Mouse (Mus musculus): Measurements from ENCODE around the gene Tank. TPM values are rescaled to one million over a fixed set of nuclear protein-coding genes. Genes with fewer than 3 reads are reported as not detected.

Tank gene
- polyA plus RNA-seq, 1 experiment from 2014 or later = 34.0 TPM

DNA sequence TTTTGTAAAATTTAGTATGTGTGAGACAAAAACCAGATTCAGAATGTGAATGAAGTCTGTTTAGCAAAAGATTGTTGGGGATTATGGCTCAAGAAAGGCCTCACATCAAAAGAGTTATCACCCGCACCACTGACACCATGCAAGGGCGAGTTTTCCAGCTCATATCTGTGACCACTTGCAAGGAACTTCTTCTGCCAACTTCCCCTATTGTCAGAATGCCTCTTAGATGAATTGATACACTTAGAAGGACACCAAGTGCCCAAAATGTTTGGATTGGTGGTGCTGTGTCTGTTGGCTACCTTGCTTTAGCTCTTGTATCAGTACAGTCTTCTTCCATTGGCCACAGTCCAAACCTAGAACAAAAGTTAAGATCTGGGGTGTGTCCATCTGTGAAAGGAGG, 80.9 kb downstream of the Tank start:
- Histone ChIP-seq H3K27me3 (ENCODE audit: control insufficient read depth, insufficient read depth, low read depth, low read length) (no peaks in the 10 kb centered on the region; the same call in 1 of the 2 replicates), H3K9ac (ENCODE audit: low read length) (no peak overlapping the region), H3K9me3 (ENCODE audit: control insufficient read depth, low read length) (no peaks in the 10 kb centered on the region), H3K4me1 (replicated peaks; ENCODE audit: control insufficient read depth, insufficient read depth, low read length) (peaks cover 9% of the 10 kb centered on the region), H3K4me3 (ENCODE audit: low read length) (no peak overlapping the region), H3K4me2 (ENCODE audit: low read depth, low read length) (no peak overlapping the region), H3K27ac (ENCODE audit: low read length) (no peak overlapping the region), H3K36me3 (ENCODE audit: control insufficient read depth, insufficient read depth, low read length) (no peaks in the 10 kb centered on the region)
- ATAC-seq (ENCODE audit: low read depth) = no peak
- WGBS = 81% methylated on average over 2 of the region's 2 CpGs

DNA sequence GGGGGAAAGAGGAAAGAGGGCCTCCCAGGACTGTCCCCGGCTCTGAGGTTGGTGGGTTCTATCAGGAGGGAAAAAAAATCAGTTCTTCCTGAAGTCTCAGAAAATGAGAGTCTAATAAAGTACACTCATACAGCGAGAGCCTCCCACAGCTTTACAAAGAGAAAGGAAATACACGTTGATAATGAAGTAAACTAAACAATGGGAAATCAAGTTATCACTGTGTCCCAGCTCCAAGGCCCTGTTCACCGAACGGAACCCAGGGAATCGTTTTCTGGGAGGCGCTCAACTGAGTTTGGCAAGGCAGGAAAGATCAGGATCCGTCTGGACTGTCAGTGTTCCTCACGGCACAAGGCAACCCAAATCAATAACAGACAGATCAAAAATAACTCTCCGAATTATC, 84.4 kb downstream of the Tank start:
- H3K9ac ChIP-seq (ENCODE audit: low read length) = no peak overlapping the region
- no peaks in the 10 kb centered on the region for H3K27me3 ChIP-seq (ENCODE audit: control insufficient read depth, insufficient read depth, low read depth, low read length)
- H3K36me3 ChIP-seq (ENCODE audit: control insufficient read depth, insufficient read depth, low read length) = no peaks in the 10 kb centered on the region
- WGBS = 59% methylated on average over 10 of the region's 10 CpGs
- no peak overlapping the region for H3K4me3 ChIP-seq (ENCODE audit: low read length)
- no peaks in the 10 kb centered on the region for H3K4me1 ChIP-seq (replicated peaks; ENCODE audit: control insufficient read depth, insufficient read depth, low read length)
- H3K9me3 ChIP-seq (ENCODE audit: control insufficient read depth, low read length) = no peaks in the 10 kb centered on the region
- H3K27ac ChIP-seq (ENCODE audit: low read length) = no peak overlapping the region
- H3K4me2 ChIP-seq (ENCODE audit: low read depth, low read length) = no peak overlapping the region
- ATAC-seq (ENCODE audit: low read depth) = no peak; the same call in 1 of the 2 replicates

DNA sequence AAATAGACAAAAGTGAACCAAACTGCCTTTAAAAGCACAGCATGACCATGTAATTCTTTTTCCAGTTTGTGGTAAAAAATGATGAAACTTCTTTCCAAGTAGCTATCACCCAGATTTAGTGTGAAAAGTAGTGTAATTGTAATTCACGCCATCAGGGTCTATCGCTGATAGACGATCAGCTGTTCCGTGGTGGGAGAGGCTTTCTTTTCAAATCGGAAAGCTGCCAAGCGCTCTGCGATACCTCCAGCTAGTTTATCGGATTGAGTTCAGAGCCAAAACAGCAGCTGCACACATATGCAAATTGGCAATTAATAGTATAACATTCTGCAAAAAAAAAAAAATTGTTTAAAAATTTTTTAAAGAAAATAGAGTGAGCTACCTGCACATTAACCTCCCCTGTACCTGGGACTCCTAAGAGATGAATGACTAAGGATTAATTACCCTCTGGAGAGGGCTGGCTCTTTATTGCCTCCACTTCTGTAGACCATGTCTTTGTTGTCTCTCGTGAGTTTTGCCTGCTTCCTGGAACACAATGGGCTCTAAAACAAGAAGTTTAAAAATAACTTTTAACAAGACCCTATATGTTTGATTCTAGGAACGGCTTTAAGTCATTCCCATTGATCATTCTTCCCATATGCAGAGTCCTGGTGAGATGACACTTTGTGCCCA, 85.3 kb downstream of the Tank start:
- Histone ChIP-seq H3K9me3 (ENCODE audit: control insufficient read depth, low read length) (no peaks in the 10 kb centered on the region), H3K27me3 (ENCODE audit: control insufficient read depth, insufficient read depth, low read depth, low read length) (no peaks in the 10 kb centered on the region), H3K4me1 (replicated peaks; ENCODE audit: control insufficient read depth, insufficient read depth, low read length) (no peaks in the 10 kb centered on the region), H3K9ac (ENCODE audit: low read length) (no peak overlapping the region), H3K27ac (ENCODE audit: low read length) (no peak overlapping the region), H3K36me3 (ENCODE audit: control insufficient read depth, insufficient read depth, low read length) (no peaks in the 10 kb centered on the region), H3K4me2 (ENCODE audit: low read depth, low read length) (no peak overlapping the region), H3K4me3 (ENCODE audit: low read length) (no peak overlapping the region)
- 64% methylated on average over 10 of the region's 10 CpGs for WGBS
- ATAC-seq (ENCODE audit: low read depth) = no peak

DNA sequence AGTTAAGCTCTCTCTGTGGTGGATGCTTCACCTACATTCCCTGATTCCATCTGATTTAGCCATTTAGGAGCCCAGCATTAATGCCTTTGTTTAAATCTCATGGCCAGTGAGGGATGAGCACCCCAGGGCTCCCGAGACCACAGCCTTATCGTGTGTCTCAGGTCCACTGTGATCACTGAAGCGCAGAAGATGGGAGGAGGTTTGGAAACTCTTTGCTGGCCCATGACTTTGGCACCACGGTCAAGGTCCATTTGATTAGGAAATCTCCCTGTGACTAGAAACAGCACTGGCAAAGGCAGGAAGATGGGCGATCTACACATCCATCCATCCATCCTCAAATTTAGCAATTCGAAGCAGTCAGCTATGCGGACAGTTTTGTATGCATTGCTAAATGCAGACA, 89.0 kb downstream of the Tank start:
- Histone ChIP-seq H3K9ac (ENCODE audit: low read length) (no peak overlapping the region), H3K9me3 (ENCODE audit: control insufficient read depth, low read length) (no peaks in the 10 kb centered on the region), H3K4me3 (ENCODE audit: low read length) (no peak overlapping the region), H3K36me3 (ENCODE audit: control insufficient read depth, insufficient read depth, low read length) (no peaks in the 10 kb centered on the region), H3K4me2 (ENCODE audit: low read depth, low read length) (no peak overlapping the region), H3K27me3 (ENCODE audit: control insufficient read depth, insufficient read depth, low read depth, low read length) (no peaks in the 10 kb centered on the region), H3K4me1 (replicated peaks; ENCODE audit: control insufficient read depth, insufficient read depth, low read length) (no peaks in the 10 kb centered on the region), H3K27ac (ENCODE audit: low read length) (no peak overlapping the region)
- no peak for ATAC-seq (ENCODE audit: low read depth)
- WGBS = 83% methylated on average over 7 of the region's 7 CpGs

DNA sequence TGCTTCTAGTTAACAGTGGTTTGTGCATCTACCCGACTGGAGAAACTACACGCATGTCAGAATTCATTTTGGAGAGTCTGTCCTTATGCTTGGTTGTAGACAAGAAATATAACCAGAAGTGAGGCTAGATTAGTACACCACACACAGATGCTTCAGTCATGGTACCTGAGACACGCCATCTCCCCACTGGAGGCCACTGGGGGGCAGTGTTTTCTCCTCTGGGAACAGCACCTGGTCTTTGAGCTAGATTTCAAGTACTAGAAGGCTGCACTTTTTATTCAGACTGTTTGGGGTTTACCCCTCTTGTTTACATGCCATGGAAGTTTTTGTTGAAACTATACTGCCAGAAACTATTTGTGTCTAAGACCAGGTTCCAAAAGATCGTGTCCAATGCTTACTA, 89.9 kb downstream of the Tank start:
- Histone ChIP-seq H3K9me3 (ENCODE audit: control insufficient read depth, low read length) (no peaks in the 10 kb centered on the region), H3K27ac (ENCODE audit: low read length) (no peak overlapping the region), H3K36me3 (ENCODE audit: control insufficient read depth, insufficient read depth, low read length) (no peaks in the 10 kb centered on the region), H3K4me2 (ENCODE audit: low read depth, low read length) (no peak overlapping the region), H3K4me1 (replicated peaks; ENCODE audit: control insufficient read depth, insufficient read depth, low read length) (no peaks in the 10 kb centered on the region), H3K9ac (ENCODE audit: low read length) (no peak overlapping the region), H3K27me3 (ENCODE audit: control insufficient read depth, insufficient read depth, low read depth, low read length) (no peaks in the 10 kb centered on the region), H3K4me3 (ENCODE audit: low read length) (no peak overlapping the region)
- ATAC-seq (ENCODE audit: low read depth) = no peak
- WGBS = 34% methylated on average over 4 of the region's 4 CpGs

DNA sequence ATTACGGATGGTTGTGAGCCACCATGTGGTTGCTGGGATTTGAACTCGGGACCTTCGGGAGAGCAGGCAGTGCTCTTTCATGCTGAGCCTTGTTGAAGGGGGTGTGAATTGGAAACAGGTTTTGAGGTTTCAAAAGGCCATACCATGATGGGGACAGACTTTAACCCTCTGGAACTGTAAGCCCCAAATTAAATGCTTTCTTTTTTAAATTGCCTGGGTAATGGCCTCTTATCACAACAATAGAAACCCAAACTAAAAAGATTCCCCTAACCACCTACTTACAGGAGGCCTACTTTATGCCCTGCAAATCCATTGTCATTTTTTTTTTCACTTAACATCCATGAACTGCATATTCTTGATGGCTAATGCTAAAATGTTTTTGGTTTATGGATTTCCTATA, 96.2 kb downstream of the Tank start:
- Histone ChIP-seq H3K4me3 (ENCODE audit: low read length) (no peak overlapping the region), H3K27me3 (ENCODE audit: control insufficient read depth, insufficient read depth, low read depth, low read length) (no peaks in the 10 kb centered on the region), H3K9me3 (ENCODE audit: control insufficient read depth, low read length) (no peaks in the 10 kb centered on the region), H3K36me3 (ENCODE audit: control insufficient read depth, insufficient read depth, low read length) (no peaks in the 10 kb centered on the region), H3K4me2 (ENCODE audit: low read depth, low read length) (no peak overlapping the region), H3K9ac (ENCODE audit: low read length) (no peak overlapping the region), H3K27ac (ENCODE audit: low read length) (no peak overlapping the region), H3K4me1 (replicated peaks; ENCODE audit: control insufficient read depth, insufficient read depth, low read length) (no peaks in the 10 kb centered on the region)
- ATAC-seq (ENCODE audit: low read depth) = no peak
- 84% methylated on average over 3 of the region's 3 CpGs for WGBS

DNA sequence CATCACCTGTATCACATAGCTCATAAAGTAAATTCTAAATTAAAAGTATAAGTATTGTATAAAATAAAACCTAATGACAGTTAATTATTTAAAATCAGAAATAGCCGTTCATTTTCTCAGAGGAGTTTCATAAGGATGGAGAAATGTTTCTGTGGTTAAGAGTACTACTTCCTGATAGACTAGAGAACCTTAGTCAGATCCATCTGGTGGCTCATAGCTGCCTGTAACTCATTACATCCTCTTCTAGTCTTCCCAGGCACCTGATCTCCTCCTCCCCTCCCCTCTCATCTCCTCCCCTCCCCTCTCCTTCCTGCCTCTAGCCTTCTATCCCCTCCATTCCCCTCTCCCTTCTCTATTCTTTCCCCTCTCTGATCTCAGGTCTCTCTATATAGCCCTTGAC, 103.2 kb downstream of the Tank start:
- Histone ChIP-seq H3K4me3 (ENCODE audit: low read length) (no peak overlapping the region), H3K27me3 (ENCODE audit: control insufficient read depth, insufficient read depth, low read depth, low read length) (no peaks in the 10 kb centered on the region), H3K4me1 (replicated peaks; ENCODE audit: control insufficient read depth, insufficient read depth, low read length) (no peaks in the 10 kb centered on the region), H3K9ac (ENCODE audit: low read length) (no peak overlapping the region), H3K36me3 (ENCODE audit: control insufficient read depth, insufficient read depth, low read length) (no peaks in the 10 kb centered on the region), H3K9me3 (ENCODE audit: control insufficient read depth, low read length) (no peaks in the 10 kb centered on the region), H3K27ac (ENCODE audit: low read length) (no peak overlapping the region), H3K4me2 (ENCODE audit: low read depth, low read length) (no peak overlapping the region)
- no peak for ATAC-seq (ENCODE audit: low read depth)
- WGBS = 69% methylated on average over 1 of the region's 1 CpGs

DNA sequence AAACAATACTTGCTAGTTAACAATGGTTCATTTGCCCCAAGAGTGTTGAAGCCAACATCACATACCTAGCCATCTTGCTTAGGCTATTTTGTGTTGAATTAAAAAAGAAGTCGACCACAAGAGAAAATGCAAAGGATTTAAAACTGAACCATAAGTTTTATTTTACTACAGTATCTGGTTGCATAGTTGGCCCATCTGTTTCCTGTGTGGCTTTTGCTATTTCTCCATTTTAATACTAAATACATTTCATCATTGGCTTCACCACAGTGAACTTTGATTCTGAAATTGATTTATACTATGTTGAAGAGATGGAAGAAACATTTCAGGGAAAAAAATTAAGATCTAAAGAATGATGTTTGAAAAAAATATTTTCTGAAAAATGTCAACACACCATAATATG, 108.1 kb downstream of the Tank start:
- no peaks in the 10 kb centered on the region for H3K4me1 ChIP-seq (replicated peaks; ENCODE audit: control insufficient read depth, insufficient read depth, low read length)
- H3K27ac ChIP-seq (ENCODE audit: low read length) = no peak overlapping the region
- no peak overlapping the region for H3K9ac ChIP-seq (ENCODE audit: low read length)
- no peak for ATAC-seq (ENCODE audit: low read depth)
- H3K4me3 ChIP-seq (ENCODE audit: low read length) = no peak overlapping the region
- H3K4me2 ChIP-seq (ENCODE audit: low read depth, low read length) = no peak overlapping the region
- H3K36me3 ChIP-seq (ENCODE audit: control insufficient read depth, insufficient read depth, low read length) = no peaks in the 10 kb centered on the region
- H3K9me3 ChIP-seq (ENCODE audit: control insufficient read depth, low read length) = no peaks in the 10 kb centered on the region
- H3K27me3 ChIP-seq (ENCODE audit: control insufficient read depth, insufficient read depth, low read depth, low read length) = no peaks in the 10 kb centered on the region
- 67% methylated on average over 1 of the region's 1 CpGs for WGBS

GRCm38 (mm10) chr2:61689086-61689485, 110.7 kb downstream of the Tank start:
- Histone ChIP-seq H3K4me2 (ENCODE audit: low read depth, low read length) (no peak overlapping the region), H3K27ac (ENCODE audit: low read length) (no peak overlapping the region), H3K9ac (ENCODE audit: low read length) (no peak overlapping the region), H3K4me3 (ENCODE audit: low read length) (no peak overlapping the region), H3K36me3 (ENCODE audit: control insufficient read depth, insufficient read depth, low read length) (no peaks in the 10 kb centered on the region), H3K27me3 (ENCODE audit: control insufficient read depth, insufficient read depth, low read depth, low read length) (no peaks in the 10 kb centered on the region), H3K4me1 (replicated peaks; ENCODE audit: control insufficient read depth, insufficient read depth, low read length) (no peaks in the 10 kb centered on the region), H3K9me3 (ENCODE audit: control insufficient read depth, low read length) (no peaks in the 10 kb centered on the region)
- ATAC-seq (ENCODE audit: low read depth) = no peak
- WGBS = 76% methylated on average over 3 of the region's 3 CpGs

Measured in lung, embryonic 16.5 days (tissue).